Comparison of ENCODE assay signal across 9 mouse cellular contexts in genomic region chr8:84592015-84592662, GRCm38 (mm10).
DNase-seq lines count a peak whose midpoint lies in the region; ATAC-seq and TF ChIP-seq lines count a peak whose summit lies in the region.
"Had no signal": no experiment of that assay in that cellular context is flagged by ENCODE, and none has a peak within 500 bp of the region (broad histone marks: within the 10 kb centered on the region; RNA-seq: fewer than 3 reads in every experiment).

No protein-coding gene starts in this region.

- peak; percentile 54 for DNase-seq in 3134 (ENCODE audit: extremely low read depth, insufficient read length, low spot score)
- DNase-seq in T-cell, adult 2 months (ENCODE audit: low spot score): peak; percentile 61
- DNase-seq in cerebellum, postnatal 25 days: peak; percentile 90
- peak; percentile 85 to 86 for DNase-seq in frontal cortex, postnatal 36 days (ENCODE audit: low spot score in 2 of 2)
- peak; percentile 88 for DNase-seq in limb, embryonic 10.5 days (ENCODE audit: low spot score)
- peak; percentile 82 for DNase-seq in naive thymus-derived CD4-positive, alpha-beta T cell, adult 2 months (ENCODE audit: low read depth)

- no peaks in the 10 kb centered on the region for H3K4me1 ChIP-seq in intestine, postnatal 0 days (replicated peaks; ENCODE audit: control insufficient read depth, insufficient read depth, low read length)
- peaks cover 9% of the 10 kb centered on the region for H3K4me1 ChIP-seq in limb, embryonic 10.5 days
- no peaks in the 10 kb centered on the region for H3K4me1 ChIP-seq in stomach, embryonic 15.5 days

- H3K27ac ChIP-seq in intestine, postnatal 0 days (ENCODE audit: low read depth, low read length): no peak overlapping the region
- no peak overlapping the region for H3K27ac ChIP-seq in limb, embryonic 10.5 days
- H3K27ac ChIP-seq in stomach, embryonic 15.5 days: no peak overlapping the region
- H3K27ac ChIP-seq: embryonic facial prominence, embryonic 12.5 days had no signal

- no peak for ATAC-seq in intestine, postnatal 0 days
- peak; percentile 47; the same call in 1 of the 2 replicates for ATAC-seq in stomach, embryonic 15.5 days (ENCODE audit: insufficient read depth, low FRiP score, low read depth)

- no peak overlapping the region for H3K4me3 ChIP-seq in intestine, postnatal 0 days (ENCODE audit: low read depth, low read length)
- H3K4me3 ChIP-seq in limb, embryonic 10.5 days: no peak overlapping the region
- H3K4me3 ChIP-seq in stomach, embryonic 15.5 days (replicated peaks): no peak overlapping the region
- H3K4me3 ChIP-seq: embryonic facial prominence, embryonic 12.5 days had no signal

- no peak overlapping the region for H3K9ac ChIP-seq in intestine, postnatal 0 days (ENCODE audit: low read depth, low read length)
- H3K9ac ChIP-seq in stomach, embryonic 15.5 days: no peak overlapping the region
- H3K9ac ChIP-seq: embryonic facial prominence, embryonic 12.5 days had no signal

- peak; percentile 87 for TF ChIP-seq CTCF in intestine, postnatal 0 days (IDR thresholded peaks at IDR 0.05; ENCODE audit: low read depth)

- H3K27me3 ChIP-seq in intestine, postnatal 0 days (replicated peaks; ENCODE audit: control insufficient read depth, insufficient read depth, low read length): no peaks in the 10 kb centered on the region
- peaks cover 12% of the 10 kb centered on the region for H3K27me3 ChIP-seq in limb, embryonic 10.5 days (ENCODE audit: low read depth, poor library complexity, severe bottlenecking)
- 0 out of 2 replicates have a peak, but pooled peaks cover 5% of the 10 kb centered on the region for H3K27me3 ChIP-seq in stomach, embryonic 15.5 days (replicated peaks)
- H3K27me3 ChIP-seq: embryonic facial prominence, embryonic 12.5 days had no signal

- H3K9me3 ChIP-seq in intestine, postnatal 0 days (ENCODE audit: control insufficient read depth): no peaks in the 10 kb centered on the region
- no peaks in the 10 kb centered on the region for H3K9me3 ChIP-seq in limb, embryonic 10.5 days (replicated peaks)
- no peaks in the 10 kb centered on the region for H3K9me3 ChIP-seq in stomach, embryonic 15.5 days
- H3K9me3 ChIP-seq: embryonic facial prominence, embryonic 12.5 days had no signal

- 9% methylated on average over 15 of the region's 15 CpGs for WGBS in intestine, postnatal 0 days
- WGBS in limb, embryonic 10.5 days: 21% methylated on average over 15 of the region's 15 CpGs
- 12% methylated on average over 15 of the region's 15 CpGs for WGBS in stomach, embryonic 15.5 days

- H3K36me3 ChIP-seq in intestine, postnatal 0 days (ENCODE audit: control insufficient read depth, insufficient read depth): no peaks in the 10 kb centered on the region
- H3K36me3 ChIP-seq in limb, embryonic 10.5 days: no peaks in the 10 kb centered on the region
- H3K36me3 ChIP-seq in stomach, embryonic 15.5 days: no peaks in the 10 kb centered on the region
- H3K36me3 ChIP-seq: embryonic facial prominence, embryonic 12.5 days had no signal

- peak overlapping the region; percentile 53 for H3K4me2 ChIP-seq in intestine, postnatal 0 days (replicated peaks; ENCODE audit: low read depth)
- H3K4me2 ChIP-seq in stomach, embryonic 15.5 days: no peak overlapping the region
- H3K4me2 ChIP-seq: embryonic facial prominence, embryonic 12.5 days had no signal
